Mouse (Mus musculus) ES-E14 (cell line): Measurements from ENCODE around the gene Srgap2. TPM values are rescaled to one million over a fixed set of nuclear protein-coding genes. Genes with fewer than 3 reads are reported as not detected.

Source experiments
- DNase-seq: peaks from one replicate; pipeline ENCODE4 v3.0.0-alpha.2; 2013; ENCODE audit warnings: low read depth, low spot score
- H3K27ac ChIP-seq: 2 replicates; pipeline ENCODE4 v1.5.1; 2012; ENCODE audit warnings: low read depth, mild to moderate bottlenecking, low read length, moderate library complexity, mixed read lengths; ENCODE audit not compliant: poor library complexity, insufficient read depth, severe bottlenecking
- H3K36me3 ChIP-seq: 2 replicates; pipeline ENCODE4 v1.6.1; 2012; ENCODE audit warnings: mild to moderate bottlenecking, low read length, moderate library complexity, mixed read lengths; ENCODE audit not compliant: control insufficient read depth, poor library complexity, insufficient read depth, severe bottlenecking
- H3K4me1 ChIP-seq, 2 experiments: fragments of 150-350 bp in 1 of 2; sonication (generic) in 1 of 2; 2 replicates each; pipeline ENCODE4 v1.6.1; 2012; ENCODE audit warnings: low read length in 2 of 2, mild to moderate bottlenecking in 1 of 2, mixed read lengths in 1 of 2; ENCODE audit not compliant: control insufficient read depth in 2 of 2, insufficient read depth in 2 of 2, poor library complexity in 1 of 2
- H3K4me3 ChIP-seq, 2 experiments: fragments of 150-350 bp in 1 of 2; sonication (generic) in 1 of 2; 2 replicates each; pipeline ENCODE4 v1.5.1; 2012; ENCODE audit warnings: low read length in 2 of 2, low read depth in 1 of 2, mild to moderate bottlenecking in 1 of 2, mixed read lengths in 1 of 2; ENCODE audit not compliant: insufficient read depth in 1 of 2, poor library complexity in 1 of 2, severe bottlenecking in 1 of 2
- H3K9ac ChIP-seq: 2 replicates; pipeline ENCODE4 v1.6.1; 2012; ENCODE audit warnings: low read depth, mild to moderate bottlenecking, low read length, mixed read lengths; ENCODE audit not compliant: poor library complexity, insufficient read depth, severe bottlenecking
- H3K9me3 ChIP-seq: fragments of 150-350 bp; sonication (generic); 2 replicates; pipeline ENCODE4 v1.6.1; 2012; ENCODE audit warnings: low read depth, mild to moderate bottlenecking, low read length; ENCODE audit not compliant: control insufficient read depth, insufficient read depth
- CHD2 ChIP-seq: IDR thresholded peaks from 2 replicates; pipeline ENCODE4 v1.6.1; 2014; ENCODE audit warnings: mild to moderate bottlenecking, low read depth, low read length, inconsistent platforms
- HCFC1 ChIP-seq: IDR thresholded peaks from 2 replicates; pipeline ENCODE4 v1.6.1; 2012; ENCODE audit warnings: low read length, inconsistent platforms, borderline replicate concordance; ENCODE audit not compliant: insufficient read depth
- MAFK ChIP-seq: IDR thresholded peaks from 2 replicates; pipeline ENCODE4 v1.6.1; 2014; ENCODE audit warnings: mild to moderate bottlenecking, low read depth, low read length, inconsistent platforms; ENCODE audit not compliant: insufficient read depth
- ZC3H11A ChIP-seq: IDR thresholded peaks from 2 replicates; pipeline ENCODE4 v1.6.1; 2012; ENCODE audit warnings: low read depth, mild to moderate bottlenecking, inconsistent platforms, low read length, borderline replicate concordance
- ZNF384 ChIP-seq: IDR thresholded peaks from 2 replicates; pipeline ENCODE4 v1.6.1; 2012; ENCODE audit warnings: low read depth, low read length, inconsistent platforms
- in situ Hi-C, 2 experiments: fragments of 600-800 bp; cut with MboI; formaldehyde crosslinking; loops; one replicate each; pipeline ENCODE4 v1.15.1; 2025; ENCODE audit warnings: low sequenced_read_pairs in 2 of 2, inconsistent platforms in 1 of 2; ENCODE audit not compliant: unreplicated experiment in 2 of 2
- total RNA-seq: library from RNA; depleted of rRNA; stranded (reverse); fragments of 300-350 nt; gene quantifications from 2 replicates; pipeline ENCODE4 v1.2.3, GENCODE M21; 2012

Gene Srgap2
- total RNA-seq, 1 experiment, result 26.4 TPM

DNA sequence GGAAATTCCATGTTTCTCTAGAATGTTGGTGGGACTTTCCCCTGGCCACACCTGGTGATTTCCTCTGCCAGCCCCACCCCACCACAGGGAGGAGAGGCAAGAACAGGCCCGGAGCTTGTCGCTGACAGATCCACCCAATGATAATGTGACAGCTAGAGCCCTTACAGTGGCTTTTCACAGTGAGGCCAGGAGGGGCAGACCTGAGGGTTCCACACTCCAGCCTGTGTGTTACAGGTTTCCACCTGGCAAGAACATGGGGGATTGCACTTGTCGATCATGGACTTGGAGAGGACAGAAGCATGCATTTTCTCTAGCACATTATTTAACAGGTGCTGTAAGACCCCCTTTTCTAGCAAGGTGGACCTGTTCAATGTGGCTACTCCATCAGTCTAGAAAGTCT, 246.9 kb downstream of the Srgap2 start:
- in situ Hi-C loops, result loop anchor here in 1 of 2 experiments (25.0 kb wide), 1 partner anchor 282 kb away; no protein-coding TSS in a partner anchor
- no peak overlapping the region for H3K4me3 ChIP-seq
- no peak overlapping the region for H3K27ac ChIP-seq
- DNase-seq, result no peak
- H3K9ac ChIP-seq, result no peak overlapping the region
- no peaks in the 10 kb centered on the region for H3K9me3 ChIP-seq
- peaks cover 0 to 6% of the 10 kb centered on the region in 2 experiments; a peak in 2 of 4 replicates for H3K4me1 ChIP-seq
- TF ChIP-seq MAFK (no peak), HCFC1 (no peak)
- no peaks in the 10 kb centered on the region for H3K36me3 ChIP-seq

DNA sequence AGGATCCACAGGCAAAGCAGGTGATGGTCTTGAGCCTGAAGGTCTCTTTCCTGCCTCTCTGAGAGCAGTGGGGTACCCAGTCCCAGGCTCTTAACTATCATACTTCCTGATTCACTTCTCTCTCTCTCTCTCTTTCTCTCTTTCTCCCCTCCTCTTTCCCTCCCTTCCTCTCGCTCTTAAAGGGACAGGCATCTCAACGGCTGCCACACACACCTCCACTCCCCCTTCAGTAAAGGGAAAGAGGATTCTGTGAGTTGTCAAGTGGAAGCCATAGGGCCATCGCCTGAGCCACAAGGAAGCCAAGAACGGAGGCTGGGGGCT, 247.7 kb downstream of the Srgap2 start, which contains the start of gene Ikbke:
Ikbke (minus strand) TSS at position 151 of the 321 bp plus-strand sequence.
- in situ Hi-C loops, result loop anchor here in 1 of 2 experiments (25.0 kb wide), 1 partner anchor 283 kb away; no protein-coding TSS in a partner anchor
- TF ChIP-seq ZC3H11A (no peak), ZNF384 (no peak), CHD2 (no peak), HCFC1 (no peak), MAFK (no peak)
- Histone ChIP-seq H3K4me1 (peaks cover 0 to 11% of the 10 kb centered on the region in 2 experiments; a peak in 2 of 4 replicates), H3K9ac (no peak within 1 kb of the TSS), H3K27ac (no peak within 1 kb of the TSS), H3K36me3 (no peaks in the 10 kb centered on the region), H3K9me3 (no peaks in the 10 kb centered on the region), H3K4me3 (no peak within 1 kb of the TSS)
- DNase-seq, result no peak

DNA sequence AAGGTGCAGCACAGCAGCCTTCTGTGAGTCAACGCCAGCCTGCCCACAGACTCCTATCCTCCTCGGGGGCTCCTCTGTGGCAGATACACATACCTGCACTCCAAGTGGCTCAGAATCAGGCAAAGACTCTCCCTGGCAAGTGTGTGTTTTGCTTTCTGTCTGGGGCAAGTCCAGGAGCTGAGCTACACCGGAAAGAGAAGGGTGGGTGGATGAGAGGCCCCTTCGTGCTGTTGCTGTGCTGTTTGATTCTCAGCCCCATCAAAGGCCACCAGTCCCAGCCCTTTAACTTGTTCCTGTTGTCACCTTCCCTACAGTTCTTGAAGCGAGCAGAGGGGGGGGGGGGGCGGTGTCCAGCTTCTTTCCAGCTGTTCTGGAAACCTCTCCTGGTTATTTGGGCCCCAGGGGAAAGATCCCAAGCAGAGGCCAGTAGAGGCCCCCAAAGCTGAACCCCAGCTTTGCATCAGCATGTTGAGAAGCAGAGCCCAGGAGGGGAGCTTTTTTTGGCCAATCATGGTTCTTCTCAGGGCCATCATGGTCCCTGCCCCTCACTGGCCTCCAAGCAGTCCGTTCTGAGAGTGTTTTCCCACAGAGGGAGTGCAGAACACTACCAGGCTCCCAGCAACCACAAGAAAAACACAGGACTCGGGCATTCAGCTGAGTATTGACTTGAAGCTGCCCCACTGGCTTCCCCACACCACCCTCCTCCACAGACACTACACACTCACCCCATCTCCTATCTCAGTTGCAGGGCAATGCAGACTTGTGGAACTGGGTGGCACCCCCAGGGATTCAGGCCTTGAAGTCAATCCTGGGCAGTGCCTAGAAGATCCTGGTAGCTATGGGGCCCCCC, 248.3 kb downstream of the Srgap2 start:
- Histone ChIP-seq H3K36me3 (no peaks in the 10 kb centered on the region), H3K9ac (no peak overlapping the region), H3K4me1 (peaks cover 0 to 11% of the 10 kb centered on the region in 2 experiments; a peak in 2 of 4 replicates), H3K9me3 (no peaks in the 10 kb centered on the region), H3K4me3 (no peak overlapping the region), H3K27ac (no peak overlapping the region)
- TF ChIP-seq ZNF384, result no peak
- no peak for TF ChIP-seq HCFC1
- TF ChIP-seq CHD2, result no peak
- no peak for TF ChIP-seq ZC3H11A
- no peak for TF ChIP-seq MAFK
- in situ Hi-C loops, result loop anchor here in 1 of 2 experiments (25.0 kb wide), 1 partner anchor 283 kb away; no protein-coding TSS in a partner anchor
- no peak for DNase-seq

DNA sequence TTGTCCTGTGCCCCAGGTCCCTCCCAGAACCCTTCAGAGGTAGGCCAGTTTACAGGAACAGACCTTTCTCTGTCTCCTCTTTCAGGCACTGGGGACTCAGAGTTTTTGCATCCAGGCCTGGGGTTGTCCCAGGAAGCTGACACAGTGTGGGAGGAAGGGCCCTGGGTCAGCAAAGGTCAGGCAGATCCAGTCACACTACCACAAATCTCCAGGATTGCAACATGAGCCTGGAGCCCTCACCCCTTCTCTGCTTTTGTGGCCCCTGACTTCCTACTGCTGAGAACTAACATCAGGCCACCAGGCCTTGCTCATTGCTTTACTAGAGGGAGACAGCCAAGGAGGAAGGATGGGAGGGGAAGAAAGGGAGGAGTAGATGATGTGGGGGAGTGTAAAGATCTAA, 250.3 kb downstream of the Srgap2 start:
- Histone ChIP-seq H3K9me3 (no peaks in the 10 kb centered on the region), H3K27ac (no peak overlapping the region), H3K4me1 (peaks cover 0 to 11% of the 10 kb centered on the region in 2 experiments; a peak in 2 of 4 replicates), H3K36me3 (no peaks in the 10 kb centered on the region), H3K9ac (no peak overlapping the region), H3K4me3 (no peak overlapping the region)
- TF ChIP-seq CHD2 (no peak), ZC3H11A (no peak), ZNF384 (no peak), HCFC1 (no peak), MAFK (no peak)
- in situ Hi-C loops, result loop anchor here in 1 of 2 experiments (25.0 kb wide), 1 partner anchor 285 kb away; no protein-coding TSS in a partner anchor
- no peak for DNase-seq

DNA sequence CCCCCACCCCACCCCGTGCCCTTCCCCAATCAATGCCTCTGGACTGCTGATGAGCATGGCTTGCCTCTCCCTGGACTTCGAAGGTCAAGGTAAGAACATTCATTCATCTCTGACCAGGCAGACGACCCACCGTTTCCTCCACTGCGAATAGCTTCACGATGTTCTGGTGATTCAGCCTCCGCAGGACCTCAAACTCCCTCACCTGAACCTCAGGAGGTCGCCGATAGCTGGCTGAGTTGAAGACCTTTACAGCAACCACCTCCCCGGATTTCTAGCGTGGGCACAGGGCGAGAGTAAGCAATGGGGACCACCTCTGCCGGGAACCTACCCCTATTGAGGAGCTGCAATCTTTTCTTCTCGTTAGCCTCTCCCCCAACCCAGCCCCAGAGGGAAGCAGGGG, 251.6 kb downstream of the Srgap2 start:
- Histone ChIP-seq H3K9ac (no peak overlapping the region), H3K4me3 (no peak overlapping the region), H3K4me1 (peaks cover 0 to 11% of the 10 kb centered on the region in 2 experiments; a peak in 2 of 4 replicates), H3K9me3 (no peaks in the 10 kb centered on the region), H3K36me3 (no peaks in the 10 kb centered on the region), H3K27ac (no peak overlapping the region)
- in situ Hi-C loops, result loop anchor here in 1 of 2 experiments (25.0 kb wide), 1 partner anchor 287 kb away; no protein-coding TSS in a partner anchor
- no peak for DNase-seq
- no peak for TF ChIP-seq CHD2
- TF ChIP-seq MAFK, result no peak
- no peak for TF ChIP-seq ZC3H11A
- no peak for TF ChIP-seq HCFC1
- no peak for TF ChIP-seq ZNF384
